Mouse (Mus musculus) erythroblast, embryonic 14.5 days (primary cell): Measurements from ENCODE around the gene Il27.

ENCODE experiments used
- GATA1 ChIP-seq: IDR thresholded peaks from 2 replicates; pipeline ENCODE4 v1.6.1; 2012; ENCODE audit warnings: low read length, inconsistent platforms, mixed read lengths
- TAL1 ChIP-seq: IDR thresholded peaks from 3 replicates; pipeline ENCODE4 v1.6.1; 2012; ENCODE audit warnings: low read length, inconsistent platforms, mixed read lengths

DNA sequence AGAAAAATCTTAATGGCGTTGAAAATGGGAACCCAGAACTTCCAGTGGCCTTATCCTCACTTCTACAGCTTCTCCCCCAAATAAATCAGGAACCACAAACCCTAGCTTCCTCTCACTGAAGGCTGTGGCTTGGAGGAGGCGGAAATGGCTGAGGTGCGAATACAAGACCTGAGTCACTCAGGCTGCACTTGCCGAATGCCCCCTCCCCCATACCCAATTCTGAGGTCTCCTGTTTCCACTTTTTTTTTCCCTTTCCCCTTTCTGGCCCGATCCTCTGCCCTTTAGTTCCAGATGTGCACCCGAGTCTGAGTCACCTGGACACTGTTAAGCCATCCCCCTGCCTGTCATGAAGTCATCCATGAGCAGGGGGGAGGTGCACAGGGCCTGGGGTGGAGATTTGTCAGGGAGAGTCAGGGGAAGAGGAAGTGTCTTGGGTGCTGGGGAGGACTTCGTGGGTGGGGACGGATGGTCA is 10.2 kb downstream of the Il27 start, which contains the start of gene Apobr:
- TF ChIP-seq TAL1 = no peak
- TF ChIP-seq GATA1 = no peak
